Mouse (Mus musculus): Measurements from ENCODE around the gene 1700086D15Rik.

- TF ChIP-seq EP300 (optimal IDR thresholded peaks at IDR 0.05): no peak
- TF ChIP-seq CTCF (IDR thresholded peaks at IDR 0.05; ENCODE audit: low read depth): no peak
Observed at GRCm38 (mm10) chr11:65107151-65107550, 52.5 kb downstream of the 1700086D15Rik start.
